Mouse (Mus musculus) left cerebral cortex, postnatal 25 days (tissue): ENCODE results near the gene Id3. TPM values are rescaled to one million over a fixed set of nuclear protein-coding genes. Genes with fewer than 3 reads are reported as not detected.

Source experiments
- DNase-seq, 2 experiments: peaks; one replicate each; pipeline ENCODE4 v3.0.0; 2022; ENCODE audit warnings: low spot score in 2 of 2, mixed read lengths in 1 of 2
- intact Hi-C: fragments of 180-260 bp; cut with DNase I; formaldehyde crosslinking; loops from one replicate; pipeline ENCODE4 v1.15.1; 2025
- total RNA-seq, 2 experiments: library from RNA; stranded (reverse); gene quantifications; 2 replicates each; pipeline ENCODE4 v1.2.3; 2021

Id3 gene
- total RNA-seq, 2 experiments from 2014 or later, result 37.5 to 39.2 TPM

- DNase-seq, result no peak
Measured at GRCm38 (mm10) chr4:136195029-136195428, 51.7 kb downstream of the Id3 start.

More at GRCm38 (mm10) chr4:136195029-136195428, 51.7 kb downstream of the Id3 start:
- intact Hi-C loops, result no loop called here

Other genes with a start within 250 kb of the Id3 start
- under 1 TPM in 1 of 2 experiments, not detected in 1; 0.14 TPM for gene Cnr2, start 248.1 kb upstream of the Id3 start, total RNA-seq
- 10 to 100 TPM; 29.2 to 36.3 TPM for gene Fuca1, start 222.8 kb upstream of the Id3 start, total RNA-seq
- 10 to 100 TPM; 29.5 TPM for gene Hmgcl, start 197.0 kb upstream of the Id3 start, total RNA-seq
- gene Gale, start 179.8 kb upstream of the Id3 start, total RNA-seq, result 10 to 100 TPM; 22.4 to 22.5 TPM
- gene Lypla2, start 170.9 kb upstream of the Id3 start, total RNA-seq, result 10 to 100 TPM; 87.0 to 88.6 TPM
- 10 to 100 TPM; 82.1 to 84.3 TPM for gene Pithd1, start 156.2 kb upstream of the Id3 start, total RNA-seq
- 10 to 100 TPM; 27.3 to 28.8 TPM for gene Eloa, start 121.7 kb upstream of the Id3 start, total RNA-seq
- gene Rpl11, start 90.1 kb upstream of the Id3 start, total RNA-seq, result 100 to 1,000 TPM; 233 to 241 TPM
- 1 to 10 TPM in 1 of 2 experiments, under 1 TPM in 1; 0.66 to 1.2 TPM for gene E2f2, start 28.9 kb downstream of the Id3 start, total RNA-seq
- 1 to 10 TPM; 3.1 to 3.2 TPM for gene Asap3, start 62.9 kb downstream of the Id3 start, total RNA-seq
- under 1 TPM; 0.57 to 0.76 TPM for gene Tcea3, start 104.2 kb downstream of the Id3 start, total RNA-seq
- gene Zfp46, start 141.2 kb downstream of the Id3 start, total RNA-seq, result 10 to 100 TPM; 54.6 to 64.2 TPM
- 10 to 100 TPM; 81.8 to 83.5 TPM for gene Hnrnpr, start 167.4 kb downstream of the Id3 start, total RNA-seq